Mouse (Mus musculus): ENCODE data around the gene Prune2. TPM values are rescaled to one million over a fixed set of nuclear protein-coding genes. Genes with fewer than 3 reads are reported as not detected.

Prune2 gene
- polyA plus RNA-seq, 1 experiment from 2014 or later: 1.2 TPM

- no peaks in the 10 kb centered on the region for H3K9me3 ChIP-seq (replicated peaks)
These were observed 125.5 kb downstream of the Prune2 start for GRCm38 (mm10) chr19:17081382-17081781.

GRCm38 (mm10) chr19:17094067-17094466 is 138.1 kb downstream of the Prune2 start:
- peaks cover 4% of the 10 kb centered on the region for H3K4me1 ChIP-seq
- WGBS: 56% methylated on average over 8 of the region's 8 CpGs
- DNase-seq (ENCODE audit: low spot score): no peak

More at GRCm38 (mm10) chr19:17081382-17081781, 125.5 kb downstream of the Prune2 start:
- 83% methylated on average over 10 of the region's 10 CpGs for WGBS
- no peaks in the 10 kb centered on the region for H3K27me3 ChIP-seq (ENCODE audit: low read depth, poor library complexity, severe bottlenecking)
- no peak for DNase-seq (ENCODE audit: low spot score)
- no peak overlapping the region for H3K4me3 ChIP-seq
- H3K27ac ChIP-seq (replicated peaks): no peak overlapping the region
- peaks cover 8% of the 10 kb centered on the region for H3K4me1 ChIP-seq
- no peaks in the 10 kb centered on the region for H3K36me3 ChIP-seq

GRCm38 (mm10) chr19:17096338-17096737 is 140.4 kb downstream of the Prune2 start:
- Histone ChIP-seq H3K4me1 (peaks cover 4% of the 10 kb centered on the region), H3K4me3 (no peak overlapping the region), H3K9me3 (replicated peaks) (no peaks in the 10 kb centered on the region), H3K36me3 (no peaks in the 10 kb centered on the region), H3K27ac (replicated peaks) (no peak overlapping the region), H3K27me3 (ENCODE audit: low read depth, poor library complexity, severe bottlenecking) (no peaks in the 10 kb centered on the region)
- DNase-seq (ENCODE audit: low spot score): no peak
- WGBS: 93% methylated on average over 2 of the region's 2 CpGs

More at GRCm38 (mm10) chr19:17094067-17094466, 138.1 kb downstream of the Prune2 start:
- Histone ChIP-seq H3K4me3 (no peak overlapping the region), H3K9me3 (replicated peaks) (no peaks in the 10 kb centered on the region), H3K36me3 (no peaks in the 10 kb centered on the region), H3K27me3 (ENCODE audit: low read depth, poor library complexity, severe bottlenecking) (no peaks in the 10 kb centered on the region), H3K27ac (replicated peaks) (no peak overlapping the region)

- no peaks in the 10 kb centered on the region for H3K27me3 ChIP-seq (ENCODE audit: low read depth, poor library complexity, severe bottlenecking)
- H3K4me1 ChIP-seq: peaks cover 4% of the 10 kb centered on the region
- DNase-seq (ENCODE audit: low spot score): no peak
- H3K9me3 ChIP-seq (replicated peaks): no peaks in the 10 kb centered on the region
- no peaks in the 10 kb centered on the region for H3K36me3 ChIP-seq
- no peak overlapping the region for H3K4me3 ChIP-seq
- 84% methylated on average over 6 of the region's 6 CpGs for WGBS
- no peak overlapping the region for H3K27ac ChIP-seq (replicated peaks)
These were observed 141.3 kb downstream of the Prune2 start for GRCm38 (mm10) chr19:17097210-17097609.

- Histone ChIP-seq H3K27me3 (ENCODE audit: low read depth, poor library complexity, severe bottlenecking) (no peaks in the 10 kb centered on the region), H3K4me1 (no peaks in the 10 kb centered on the region), H3K4me3 (no peak overlapping the region), H3K36me3 (no peaks in the 10 kb centered on the region), H3K9me3 (replicated peaks) (no peaks in the 10 kb centered on the region), H3K27ac (replicated peaks) (no peak overlapping the region)
- DNase-seq (ENCODE audit: low spot score): no peak
- 87% methylated on average over 8 of the region's 8 CpGs for WGBS
These were observed 152.9 kb downstream of the Prune2 start for GRCm38 (mm10) chr19:17108782-17109181.

- Histone ChIP-seq H3K9me3 (replicated peaks) (no peaks in the 10 kb centered on the region), H3K4me1 (no peaks in the 10 kb centered on the region), H3K27ac (replicated peaks) (no peak overlapping the region), H3K36me3 (no peaks in the 10 kb centered on the region), H3K27me3 (ENCODE audit: low read depth, poor library complexity, severe bottlenecking) (peaks cover 6% of the 10 kb centered on the region; the same call in 1 of the 2 replicates), H3K4me3 (no peak overlapping the region)
- 70% methylated on average over 12 of the region's 12 CpGs for WGBS
- DNase-seq (ENCODE audit: low spot score): peak; percentile 31
These were observed 168.3 kb downstream of the Prune2 start for GRCm38 (mm10) chr19:17124034-17124735.

- 86% methylated on average over 7 of the region's 7 CpGs for WGBS
- Histone ChIP-seq H3K27ac (replicated peaks) (no peak overlapping the region), H3K36me3 (no peaks in the 10 kb centered on the region)
These were observed 169.5 kb downstream of the Prune2 start for GRCm38 (mm10) chr19:17125380-17125779.

GRCm38 (mm10) chr19:17130544-17130943 is 174.6 kb downstream of the Prune2 start:
- no peaks in the 10 kb centered on the region for H3K4me1 ChIP-seq
- H3K36me3 ChIP-seq: no peaks in the 10 kb centered on the region
- DNase-seq (ENCODE audit: low spot score): no peak
- no peaks in the 10 kb centered on the region for H3K9me3 ChIP-seq (replicated peaks)
- H3K4me3 ChIP-seq: no peak overlapping the region
- no peak overlapping the region for H3K27ac ChIP-seq (replicated peaks)
- no peaks in the 10 kb centered on the region for H3K27me3 ChIP-seq (ENCODE audit: low read depth, poor library complexity, severe bottlenecking)
- WGBS: 90% methylated on average over 3 of the region's 3 CpGs

More at GRCm38 (mm10) chr19:17125380-17125779, 169.5 kb downstream of the Prune2 start:
- no peaks in the 10 kb centered on the region for H3K9me3 ChIP-seq (replicated peaks)
- no peak overlapping the region for H3K4me3 ChIP-seq
- no peaks in the 10 kb centered on the region for H3K4me1 ChIP-seq
- DNase-seq (ENCODE audit: low spot score): no peak
- peaks cover 6% of the 10 kb centered on the region; the same call in 1 of the 2 replicates for H3K27me3 ChIP-seq (ENCODE audit: low read depth, poor library complexity, severe bottlenecking)

- Histone ChIP-seq H3K27ac (replicated peaks) (peak overlapping the region; percentile 72), H3K27me3 (ENCODE audit: low read depth, poor library complexity, severe bottlenecking) (peaks cover 20% of the 10 kb centered on the region)
- WGBS: 13% methylated on average over 21 of the region's 21 CpGs
These were observed 181.0 kb downstream of the Prune2 start for GRCm38 (mm10) chr19:17136677-17137460.

GRCm38 (mm10) chr19:17137656-17138055 is 181.7 kb downstream of the Prune2 start:
- H3K36me3 ChIP-seq: no peaks in the 10 kb centered on the region
- peaks cover 20% of the 10 kb centered on the region for H3K27me3 ChIP-seq (ENCODE audit: low read depth, poor library complexity, severe bottlenecking)
- H3K27ac ChIP-seq (replicated peaks): no peak overlapping the region
- no peak for DNase-seq (ENCODE audit: low spot score)
- WGBS: 26% methylated on average over 2 of the region's 2 CpGs
- H3K4me3 ChIP-seq: no peak overlapping the region
- H3K4me1 ChIP-seq: peaks cover 20% of the 10 kb centered on the region
- H3K9me3 ChIP-seq (replicated peaks): no peaks in the 10 kb centered on the region

More at GRCm38 (mm10) chr19:17136677-17137460, 181.0 kb downstream of the Prune2 start:
- H3K4me3 ChIP-seq: peak overlapping the region; percentile 59
- peaks cover 20% of the 10 kb centered on the region for H3K4me1 ChIP-seq
- no peaks in the 10 kb centered on the region for H3K36me3 ChIP-seq
- no peaks in the 10 kb centered on the region for H3K9me3 ChIP-seq (replicated peaks)
- peak; percentile 53 for DNase-seq (ENCODE audit: low spot score)

- H3K27ac ChIP-seq (replicated peaks): no peak overlapping the region
- H3K36me3 ChIP-seq: no peaks in the 10 kb centered on the region
- peaks cover 20% of the 10 kb centered on the region for H3K4me1 ChIP-seq
- H3K9me3 ChIP-seq (replicated peaks): no peaks in the 10 kb centered on the region
- 19% methylated on average over 10 of the region's 10 CpGs for WGBS
- H3K4me3 ChIP-seq: no peak overlapping the region
- no peak for DNase-seq (ENCODE audit: low spot score)
- peaks cover 20% of the 10 kb centered on the region for H3K27me3 ChIP-seq (ENCODE audit: low read depth, poor library complexity, severe bottlenecking)
These were observed 182.4 kb downstream of the Prune2 start for GRCm38 (mm10) chr19:17138144-17138915.
